In the genomic region with DNA sequence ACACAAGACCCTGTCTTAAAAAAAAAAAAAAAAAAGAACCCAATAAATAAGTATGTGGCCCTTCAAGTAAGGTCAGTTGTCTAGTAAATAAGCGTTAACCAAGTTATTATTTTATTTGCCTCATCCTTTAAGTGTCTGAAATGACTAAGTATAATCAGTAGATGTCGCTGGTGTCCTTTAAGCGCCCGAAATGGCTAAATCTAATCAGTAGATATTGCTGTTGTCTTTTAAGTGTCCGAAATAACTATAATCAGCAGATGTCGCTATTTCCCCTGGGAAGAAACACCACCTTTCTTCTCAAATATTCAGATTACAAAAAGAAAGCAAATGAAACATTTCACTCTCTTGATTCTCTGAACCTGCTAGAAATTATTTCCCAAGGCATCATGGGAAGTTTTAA, we compare ENCODE assay signal across 10 mouse cellular contexts. TPM values are rescaled to one million over a fixed set of nuclear protein-coding genes. Genes with fewer than 3 reads are reported as not detected.
DNase-seq lines count a peak whose midpoint lies in the region; ATAC-seq and TF ChIP-seq lines count a peak whose summit lies in the region.
"Had no signal": no experiment of that assay in that cellular context is flagged by ENCODE, and none has a peak within 500 bp of the region (broad histone marks: within the 10 kb centered on the region; RNA-seq: fewer than 3 reads in every experiment).

No protein-coding gene starts in this region.

- no peak overlapping the region for H3K9ac ChIP-seq in heart, postnatal 0 days (replicated peaks; ENCODE audit: low read depth, low read length)
- H3K9ac ChIP-seq in hindbrain, postnatal 0 days (replicated peaks; ENCODE audit: low read length) = no peak overlapping the region
- H3K9ac ChIP-seq: embryonic facial prominence, embryonic 15.5 days; lung, embryonic 15.5 days had no signal

- TF ChIP-seq EP300 in heart, postnatal 0 days (IDR thresholded peaks at IDR 0.05; ENCODE audit: low read depth) = no peak

- peak; percentile 77 for TF ChIP-seq CTCF in heart, postnatal 0 days (IDR thresholded peaks at IDR 0.05; ENCODE audit: low read depth)
- TF ChIP-seq CTCF in thymus, adult 2 months (IDR thresholded peaks at IDR 0.05; ENCODE audit: borderline replicate concordance, control insufficient read depth, extremely low read depth, insufficient read depth, low read length, poor library complexity) = no peak
- peak; percentile 89 for TF ChIP-seq CTCF in hindbrain, postnatal 0 days (IDR thresholded peaks at IDR 0.05; ENCODE audit: low read depth)

- H3K36me3 ChIP-seq in heart, postnatal 0 days (replicated peaks; ENCODE audit: control insufficient read depth, insufficient read depth, low read length) = no peaks in the 10 kb centered on the region
- H3K36me3 ChIP-seq in thymus, adult 2 months (ENCODE audit: control insufficient read depth, insufficient read depth, low read length) = no peaks in the 10 kb centered on the region
- no peaks in the 10 kb centered on the region for H3K36me3 ChIP-seq in hindbrain, postnatal 0 days (ENCODE audit: insufficient read depth, low read length)
- H3K36me3 ChIP-seq: embryonic facial prominence, embryonic 15.5 days; lung, embryonic 15.5 days had no signal

- no peaks in the 10 kb centered on the region for H3K9me3 ChIP-seq in heart, postnatal 0 days (replicated peaks; ENCODE audit: control insufficient read depth, low read length)
- no peaks in the 10 kb centered on the region for H3K9me3 ChIP-seq in hindbrain, postnatal 0 days (ENCODE audit: low read length)
- H3K9me3 ChIP-seq: embryonic facial prominence, embryonic 15.5 days; lung, embryonic 15.5 days had no signal

- H3K4me1 ChIP-seq in heart, postnatal 0 days (ENCODE audit: control insufficient read depth, insufficient read depth) = no peaks in the 10 kb centered on the region
- no peaks in the 10 kb centered on the region for H3K4me1 ChIP-seq in thymus, adult 2 months (replicated peaks; ENCODE audit: control insufficient read depth, insufficient read depth, low read length)
- no peaks in the 10 kb centered on the region for H3K4me1 ChIP-seq in hindbrain, postnatal 0 days (ENCODE audit: insufficient read depth, low read length)
- H3K4me1 ChIP-seq: embryonic facial prominence, embryonic 15.5 days; lung, embryonic 15.5 days had no signal

- intact Hi-C loops in heart, postnatal 25 days (cut with DNase I) = loop anchor here (1.0 to 5.0 kb wide), 3 partner anchors 82 to 627 kb away; no protein-coding TSS in a partner anchor
- intact Hi-C loops in gastrocnemius, postnatal 14 days (cut with DNase I; ENCODE audit: low total_unique reads) = loop anchor here (5.0 kb wide), 1 partner anchor 84 kb away; no protein-coding TSS in a partner anchor

- H3K27ac ChIP-seq in heart, postnatal 0 days (ENCODE audit: low read depth) = no peak overlapping the region
- no peak overlapping the region for H3K27ac ChIP-seq in thymus, adult 2 months (ENCODE audit: control insufficient read depth, insufficient read depth, low read length)
- no peak overlapping the region for H3K27ac ChIP-seq in hindbrain, postnatal 0 days
- H3K27ac ChIP-seq: embryonic facial prominence, embryonic 15.5 days; lung, embryonic 15.5 days had no signal

- H3K27me3 ChIP-seq in heart, postnatal 0 days (ENCODE audit: control insufficient read depth, insufficient read depth, low read length) = 0 out of 2 replicates have a peak, but pooled peaks cover 7% of the 10 kb centered on the region
- H3K27me3 ChIP-seq in thymus, adult 2 months (ENCODE audit: control insufficient read depth, insufficient read depth, low read length) = no peaks in the 10 kb centered on the region
- no peaks in the 10 kb centered on the region for H3K27me3 ChIP-seq in hindbrain, postnatal 0 days (ENCODE audit: insufficient read depth, low read length)
- H3K27me3 ChIP-seq: embryonic facial prominence, embryonic 15.5 days; lung, embryonic 15.5 days had no signal

- H3K4me2 ChIP-seq in heart, postnatal 0 days (ENCODE audit: low read depth, low read length) = no peak overlapping the region
- H3K4me2 ChIP-seq in hindbrain, postnatal 0 days (ENCODE audit: low read depth, low read length) = no peak overlapping the region
- H3K4me2 ChIP-seq: embryonic facial prominence, embryonic 15.5 days; lung, embryonic 15.5 days had no signal

- DNase-seq in heart, postnatal 0 days (ENCODE audit: low spot score) = peak; percentile 77
- no peak for DNase-seq in heart, postnatal 25 days (ENCODE audit: low spot score)
- DNase-seq in thymus, adult 2 months = peak; percentile 41
- DNase-seq in thymus, postnatal 36 days = no peak
- DNase-seq in c-Kit-positive CD71-positive TER-119-negative erythroid progenitor cells, embryonic 14.5 days (ENCODE audit: low read depth) = peak; percentile 72
- DNase-seq in hindbrain, postnatal 0 days (ENCODE audit: low spot score) = peak; percentile 92
- DNase-seq in gastrocnemius, postnatal 14 days = no peak

- WGBS in heart, postnatal 0 days = 9% methylated on average over 6 of the region's 6 CpGs
- WGBS in thymus, adult 2 months = 5% methylated on average over 6 of the region's 6 CpGs
- WGBS in hindbrain, postnatal 0 days = 22% methylated on average over 6 of the region's 6 CpGs

- no peak for TF ChIP-seq POLR2A in thymus, adult 2 months (IDR thresholded peaks at IDR 0.05; ENCODE audit: control insufficient read depth, extremely low read depth, insufficient read depth, low read length, poor library complexity)

- no peak overlapping the region for H3K4me3 ChIP-seq in heart, postnatal 0 days (ENCODE audit: low read depth, low read length)
- H3K4me3 ChIP-seq in thymus, adult 2 months (ENCODE audit: control insufficient read depth, insufficient read depth, low read length) = no peak overlapping the region
- no peak overlapping the region for H3K4me3 ChIP-seq in hindbrain, postnatal 0 days (ENCODE audit: low read length)
- H3K4me3 ChIP-seq: embryonic facial prominence, embryonic 15.5 days; lung, embryonic 15.5 days had no signal

- ATAC-seq in heart, postnatal 0 days (ENCODE audit: insufficient read depth, low read depth) = no peak
- ATAC-seq in hindbrain, postnatal 0 days = 0 out of 2 replicates have a peak, but pooled peaks have one; percentile 43
- 0 out of 2 replicates have a peak, but pooled peaks have one; percentile 33 for ATAC-seq in neutrophil, adult 5-6 weeks (ENCODE audit: extremely low read depth, insufficient number of reproducible peaks, low FRiP score, poor library complexity, severe bottlenecking)

RNA-seq across cellular contexts. Expression of a gene that starts 5.8 kb away (rescaled TPM):
- total RNA-seq in heart, postnatal 0 days (2014; rRNA removed; ENCODE audit: low replicate concordance) = not detected in 2 replicates
- polyA plus RNA-seq in heart, postnatal 0 days (2015; fragmentation: Nextera tagmentation; extraction: Ambion mirVana) = not detected in 2 replicates
- not detected for total RNA-seq in heart, postnatal 25 days (2021)
- polyA plus RNA-seq in thymus, adult 2 months (2012; rRNA removed) = 0.16 and 0.80 TPM in 2 replicates
- not detected in 2 replicates for total RNA-seq in hindbrain, postnatal 0 days (2014; rRNA removed)
- polyA plus RNA-seq in hindbrain, postnatal 0 days (2015; fragmentation: Nextera tagmentation; extraction: Ambion mirVana) = not detected in 2 replicates
- total RNA-seq in neutrophil, adult 5-6 weeks (2017) = 0.12 and 0.23 TPM in 2 replicates
- not detected for total RNA-seq in gastrocnemius, postnatal 14 days (2021)
- polyA plus RNA-seq: embryonic facial prominence, embryonic 15.5 days had no signal

Comparison
In these comparisons a context has a peak if more than half of its experiments do, and no peak if none do; other contexts are left out.
1. DNase-seq: peak in heart, postnatal 0 days (single experiment), thymus, adult 2 months (single experiment), c-Kit-positive CD71-positive TER-119-negative erythroid progenitor cells, embryonic 14.5 days (single experiment) and hindbrain, postnatal 0 days (single experiment); none in heart, postnatal 25 days (single experiment), thymus, postnatal 36 days (0 of 2) and gastrocnemius, postnatal 14 days (single experiment).